Mouse (Mus musculus): ENCODE measurements around the gene Best2. TPM values are rescaled to one million over a fixed set of nuclear protein-coding genes. Genes with fewer than 3 reads are reported as not detected.
A peak's percentile ranks its signal among the peaks of the same experiment; 100 is the strongest.

Best2 gene
- total and polyA plus RNA-seq, 2 experiments from 2014 or later: not detected

DNA sequence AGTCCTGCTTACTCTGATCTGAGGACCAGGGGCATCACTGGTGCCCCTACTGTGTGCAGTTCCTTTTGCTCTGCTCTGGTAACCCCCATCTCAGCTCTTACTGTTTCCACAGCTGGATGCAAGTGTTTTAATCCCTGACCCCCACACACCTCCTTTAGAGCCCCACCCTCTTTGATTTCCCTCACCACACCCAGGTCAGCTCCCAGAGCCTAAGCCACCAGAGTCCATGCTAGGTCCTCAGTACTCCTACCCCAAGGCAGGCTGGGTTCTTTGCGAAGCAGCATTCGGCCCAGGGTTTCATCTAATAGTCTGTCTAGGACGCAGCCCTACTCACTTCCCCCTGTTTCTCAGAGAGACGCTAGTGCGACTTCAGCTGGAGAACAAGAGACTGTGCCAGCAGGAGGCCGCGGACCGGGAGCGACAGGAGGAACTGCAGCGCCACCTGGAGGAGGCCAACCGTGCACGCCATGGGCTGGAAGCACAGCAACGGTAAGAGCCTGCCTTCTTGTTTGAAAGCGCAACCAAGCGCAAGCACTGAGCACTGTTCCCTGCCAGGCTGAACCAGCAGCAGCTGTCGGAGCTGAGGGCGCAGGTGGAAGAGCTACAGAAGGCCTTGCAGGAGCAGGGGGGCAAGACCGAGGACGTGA, 16.6 kb downstream of the Best2 start:
- peaks cover 16% of the 10 kb centered on the region; the same call in 1 of the 2 replicates for H3K27me3 ChIP-seq (ENCODE audit: control insufficient read depth, insufficient read depth, low read length)
- peak; percentile 90 for TF ChIP-seq CTCF (IDR thresholded peaks at IDR 0.05; ENCODE audit: low read depth)
- TF ChIP-seq EP300 (IDR thresholded peaks at IDR 0.05; ENCODE audit: low read depth): no peak
- 0 out of 2 replicates have a peak, but pooled peaks cover 2% of the 10 kb centered on the region for H3K4me1 ChIP-seq (ENCODE audit: control insufficient read depth, insufficient read depth)
- DNase-seq (ENCODE audit: low spot score): peak; percentile 85
- no peak overlapping the region for H3K9ac ChIP-seq (replicated peaks; ENCODE audit: low read depth, low read length)
- peak; percentile 79 for ATAC-seq (ENCODE audit: insufficient read depth, low read depth)
- no peaks in the 10 kb centered on the region for H3K9me3 ChIP-seq (replicated peaks; ENCODE audit: control insufficient read depth, low read length)
- 6% methylated on average over 19 of the region's 19 CpGs for WGBS
- H3K4me3 ChIP-seq (ENCODE audit: low read depth, low read length): no peak overlapping the region
- H3K36me3 ChIP-seq (replicated peaks; ENCODE audit: control insufficient read depth, insufficient read depth, low read length): no peaks in the 10 kb centered on the region
- peak overlapping the region; percentile 20; the same call in 1 of the 2 replicates for H3K4me2 ChIP-seq (ENCODE audit: low read depth, low read length)
- no peak overlapping the region for H3K27ac ChIP-seq (ENCODE audit: low read depth)

DNA sequence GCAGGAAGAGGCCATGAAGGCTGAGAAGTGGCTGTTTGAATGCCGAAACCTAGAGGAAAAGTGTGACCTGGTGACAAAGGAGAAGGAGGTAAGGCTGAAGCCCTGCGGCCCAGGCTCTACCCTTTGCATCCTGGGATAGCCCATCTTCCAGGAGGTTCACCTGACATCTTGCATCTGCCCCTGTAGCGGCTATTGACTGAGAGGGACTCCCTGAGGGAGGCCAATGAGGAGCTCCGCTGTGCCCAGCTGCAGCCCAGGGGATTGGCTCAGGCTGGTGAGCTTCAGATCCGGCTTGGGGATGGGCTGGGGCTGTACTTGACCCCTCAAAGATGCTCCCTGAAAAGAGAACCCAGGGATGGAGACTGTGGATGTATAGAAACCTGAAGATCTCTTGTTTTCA, 17.4 kb downstream of the Best2 start:
- Histone ChIP-seq H3K9ac (replicated peaks; ENCODE audit: low read depth, low read length) (no peak overlapping the region), H3K4me3 (ENCODE audit: low read depth, low read length) (no peak overlapping the region), H3K9me3 (replicated peaks; ENCODE audit: control insufficient read depth, low read length) (no peaks in the 10 kb centered on the region), H3K4me1 (ENCODE audit: control insufficient read depth, insufficient read depth) (0 out of 2 replicates have a peak, but pooled peaks cover 2% of the 10 kb centered on the region), H3K36me3 (replicated peaks; ENCODE audit: control insufficient read depth, insufficient read depth, low read length) (no peaks in the 10 kb centered on the region), H3K27ac (ENCODE audit: low read depth) (no peak overlapping the region), H3K4me2 (ENCODE audit: low read depth, low read length) (no peak overlapping the region), H3K27me3 (ENCODE audit: control insufficient read depth, insufficient read depth, low read length) (peaks cover 16% of the 10 kb centered on the region; the same call in 1 of the 2 replicates)
- 78% methylated on average over 5 of the region's 5 CpGs for WGBS
- ATAC-seq (ENCODE audit: insufficient read depth, low read depth) (no peak), DNase-seq (ENCODE audit: low spot score) (no peak)
- TF ChIP-seq CTCF (IDR thresholded peaks at IDR 0.05; ENCODE audit: low read depth) (no peak), EP300 (IDR thresholded peaks at IDR 0.05; ENCODE audit: low read depth) (no peak)

DNA sequence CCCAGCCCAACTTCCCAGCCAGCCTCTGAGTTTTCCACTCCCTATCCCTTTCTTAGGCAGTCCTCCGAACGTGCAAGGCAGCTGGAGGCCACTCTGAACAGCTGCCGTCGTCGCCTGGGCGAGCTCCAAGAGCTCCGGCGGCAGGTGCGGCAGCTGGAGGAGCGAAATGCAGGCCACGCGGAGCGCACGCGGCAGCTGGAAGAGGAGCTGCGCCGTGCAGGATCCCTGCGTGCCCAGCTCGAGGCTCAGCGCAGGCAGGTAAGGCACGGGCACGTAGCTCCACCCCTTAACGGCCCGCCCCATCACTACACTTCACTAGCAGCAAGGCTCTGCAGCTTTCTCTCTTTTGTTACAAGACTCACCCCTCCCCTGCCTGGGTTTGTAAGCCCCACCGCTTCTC, 18.7 kb downstream of the Best2 start:
- no peak for ATAC-seq (ENCODE audit: insufficient read depth, low read depth)
- H3K36me3 ChIP-seq (replicated peaks; ENCODE audit: control insufficient read depth, insufficient read depth, low read length): no peaks in the 10 kb centered on the region
- H3K4me1 ChIP-seq (ENCODE audit: control insufficient read depth, insufficient read depth): 0 out of 2 replicates have a peak, but pooled peaks cover 8% of the 10 kb centered on the region
- H3K4me2 ChIP-seq (ENCODE audit: low read depth, low read length): no peak overlapping the region
- TF ChIP-seq CTCF (IDR thresholded peaks at IDR 0.05; ENCODE audit: low read depth): no peak
- no peak for TF ChIP-seq EP300 (IDR thresholded peaks at IDR 0.05; ENCODE audit: low read depth)
- no peak overlapping the region for H3K27ac ChIP-seq (ENCODE audit: low read depth)
- peaks cover 16% of the 10 kb centered on the region; the same call in 1 of the 2 replicates for H3K27me3 ChIP-seq (ENCODE audit: control insufficient read depth, insufficient read depth, low read length)
- no peaks in the 10 kb centered on the region for H3K9me3 ChIP-seq (replicated peaks; ENCODE audit: control insufficient read depth, low read length)
- WGBS: 27% methylated on average over 25 of the region's 25 CpGs
- H3K4me3 ChIP-seq (ENCODE audit: low read depth, low read length): no peak overlapping the region
- H3K9ac ChIP-seq (replicated peaks; ENCODE audit: low read depth, low read length): no peak overlapping the region
- no peak for DNase-seq (ENCODE audit: low spot score)

DNA sequence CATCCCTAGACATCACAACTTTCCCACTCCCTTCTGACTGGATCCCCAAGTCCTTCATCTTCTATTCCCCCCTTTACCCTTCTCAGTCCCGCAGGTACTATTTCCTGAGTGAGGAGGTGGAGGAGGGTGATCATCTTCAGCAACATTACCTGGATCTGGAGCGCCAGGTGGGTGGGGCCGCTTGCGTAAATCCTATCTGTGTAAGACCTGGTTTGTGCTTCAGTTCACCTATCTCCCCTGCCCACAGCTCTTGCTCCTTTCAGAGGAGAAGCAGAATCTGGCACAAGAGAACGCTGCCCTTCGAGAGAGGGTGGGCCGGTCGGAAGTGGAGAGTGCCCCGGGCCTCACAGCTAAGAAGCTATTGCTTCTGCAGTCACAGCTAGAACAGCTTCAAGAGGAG, 20.0 kb downstream of the Best2 start:
- H3K4me1 ChIP-seq (ENCODE audit: control insufficient read depth, insufficient read depth): peaks cover 12% of the 10 kb centered on the region; the same call in 1 of the 2 replicates
- no peak overlapping the region for H3K4me2 ChIP-seq (ENCODE audit: low read depth, low read length)
- DNase-seq (ENCODE audit: low spot score) (no peak), ATAC-seq (ENCODE audit: insufficient read depth, low read depth) (no peak)
- peaks cover 16% of the 10 kb centered on the region; the same call in 1 of the 2 replicates for H3K27me3 ChIP-seq (ENCODE audit: control insufficient read depth, insufficient read depth, low read length)
- 91% methylated on average over 9 of the region's 9 CpGs for WGBS
- no peak for TF ChIP-seq EP300 (IDR thresholded peaks at IDR 0.05; ENCODE audit: low read depth)
- no peak for TF ChIP-seq CTCF (IDR thresholded peaks at IDR 0.05; ENCODE audit: low read depth)
- no peak overlapping the region for H3K9ac ChIP-seq (replicated peaks; ENCODE audit: low read depth, low read length)
- H3K27ac ChIP-seq (ENCODE audit: low read depth): no peak overlapping the region
- no peak overlapping the region for H3K4me3 ChIP-seq (ENCODE audit: low read depth, low read length)
- H3K36me3 ChIP-seq (replicated peaks; ENCODE audit: control insufficient read depth, insufficient read depth, low read length): no peaks in the 10 kb centered on the region
- no peaks in the 10 kb centered on the region for H3K9me3 ChIP-seq (replicated peaks; ENCODE audit: control insufficient read depth, low read length)

DNA sequence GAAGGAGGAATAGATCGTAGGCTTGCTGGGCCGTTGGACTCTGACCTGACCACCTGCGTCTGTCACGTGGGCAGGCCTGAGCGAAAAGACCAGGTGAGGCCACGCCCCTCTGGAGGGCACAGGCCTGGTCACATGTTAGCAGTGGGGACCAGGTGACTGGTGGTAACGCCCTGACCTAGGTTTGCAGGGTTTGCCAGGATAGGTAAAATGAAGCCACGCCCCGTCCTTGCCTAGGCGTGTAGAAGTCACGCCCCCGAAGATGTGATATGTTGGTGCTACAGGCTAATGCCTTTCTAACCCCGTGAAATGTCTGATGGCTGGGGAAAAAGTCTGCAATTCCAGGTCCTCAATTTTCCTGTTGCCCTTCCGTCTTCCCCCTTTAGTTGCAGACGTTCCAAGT, 23.5 kb downstream of the Best2 start:
- WGBS: 1% methylated on average over 15 of the region's 15 CpGs
- DNase-seq (ENCODE audit: low spot score): no peak

More for the DNA sequence above, 23.5 kb downstream of the Best2 start:
- H3K4me1 ChIP-seq (ENCODE audit: control insufficient read depth, insufficient read depth): peaks cover 13% of the 10 kb centered on the region; the same call in 1 of the 2 replicates
- H3K36me3 ChIP-seq (replicated peaks; ENCODE audit: control insufficient read depth, insufficient read depth, low read length): no peaks in the 10 kb centered on the region
- 0 out of 2 replicates have a peak, but pooled peaks cover 11% of the 10 kb centered on the region for H3K27me3 ChIP-seq (ENCODE audit: control insufficient read depth, insufficient read depth, low read length)
- peak; percentile 2 for ATAC-seq (ENCODE audit: insufficient read depth, low read depth)
- H3K4me2 ChIP-seq (ENCODE audit: low read depth, low read length): peak overlapping the region; percentile 85
- H3K9me3 ChIP-seq (replicated peaks; ENCODE audit: control insufficient read depth, low read length): no peaks in the 10 kb centered on the region
- H3K4me3 ChIP-seq (ENCODE audit: low read depth, low read length): peak overlapping the region; percentile 55
- H3K27ac ChIP-seq (ENCODE audit: low read depth): 0 out of 2 replicates have a peak overlapping the region, but pooled peaks have one; percentile 21
- no peak for TF ChIP-seq EP300 (IDR thresholded peaks at IDR 0.05; ENCODE audit: low read depth)
- no peak for TF ChIP-seq CTCF (IDR thresholded peaks at IDR 0.05; ENCODE audit: low read depth)
- H3K9ac ChIP-seq (replicated peaks; ENCODE audit: low read depth, low read length): peak overlapping the region; percentile 50

All from heart, postnatal 0 days (tissue).